Mouse (Mus musculus): ENCODE results near the gene Cox10. TPM values are rescaled to one million over a fixed set of nuclear protein-coding genes. Genes with fewer than 3 reads are reported as not detected.

Cox10 gene
- polyA plus RNA-seq, 1 experiment from 2014 or later = 12.4 TPM

DNA sequence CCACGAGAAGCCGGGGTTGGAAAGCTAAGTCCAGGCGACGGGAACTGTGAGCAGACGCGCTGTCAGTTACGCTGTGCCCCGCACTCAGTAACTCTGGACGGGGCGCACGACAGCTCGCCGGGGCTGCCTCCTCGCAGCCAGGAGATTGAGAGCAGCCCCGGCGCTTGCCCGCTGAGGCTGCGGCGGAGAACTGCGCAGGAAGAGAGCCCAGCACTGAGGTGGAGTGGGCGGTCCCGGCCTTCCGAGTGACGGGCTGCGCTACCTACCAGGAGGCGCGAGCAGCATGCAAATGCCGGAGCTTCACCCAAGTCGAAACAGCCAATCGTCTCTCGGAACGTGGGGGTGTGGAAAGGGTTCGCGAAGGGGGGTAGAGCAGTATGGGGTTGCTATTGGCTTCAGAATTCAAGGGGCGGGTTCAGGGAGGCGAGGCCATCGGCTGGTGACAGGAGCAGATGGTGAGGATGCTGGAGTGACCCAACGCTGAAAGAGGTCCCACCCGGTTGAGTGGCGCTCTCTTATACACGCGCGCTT, 157.1 kb downstream of the Cox10 start, which contains the start of gene Hs3st3b1:
Gene Hs3st3b1 (minus strand): TSS at position 200 of the 531 bp plus-strand sequence.
- H3K36me3 ChIP-seq = no peaks in the 10 kb centered on the region
- H3K4me2 ChIP-seq = peak within 1 kb of the TSS; percentile 60
- ATAC-seq (ENCODE audit: low read depth) = peak; percentile 88
- WGBS (ENCODE audit: insufficient replicate concordance) = under 1% methylated on average over 43 of the region's 43 CpGs
- H3K9ac ChIP-seq = peak within 1 kb of the TSS; percentile 73
- DNase-seq = peak; percentile 69
- peak within 1 kb of the TSS; percentile 64 for H3K4me3 ChIP-seq (replicated peaks)
- peaks cover 39% of the 10 kb centered on the region for H3K4me1 ChIP-seq (replicated peaks)
- peak within 1 kb of the TSS; percentile 65 for H3K27ac ChIP-seq
- H3K9me3 ChIP-seq (replicated peaks) = no peaks in the 10 kb centered on the region
- peaks cover 100% of the 10 kb centered on the region for H3K27me3 ChIP-seq

DNA sequence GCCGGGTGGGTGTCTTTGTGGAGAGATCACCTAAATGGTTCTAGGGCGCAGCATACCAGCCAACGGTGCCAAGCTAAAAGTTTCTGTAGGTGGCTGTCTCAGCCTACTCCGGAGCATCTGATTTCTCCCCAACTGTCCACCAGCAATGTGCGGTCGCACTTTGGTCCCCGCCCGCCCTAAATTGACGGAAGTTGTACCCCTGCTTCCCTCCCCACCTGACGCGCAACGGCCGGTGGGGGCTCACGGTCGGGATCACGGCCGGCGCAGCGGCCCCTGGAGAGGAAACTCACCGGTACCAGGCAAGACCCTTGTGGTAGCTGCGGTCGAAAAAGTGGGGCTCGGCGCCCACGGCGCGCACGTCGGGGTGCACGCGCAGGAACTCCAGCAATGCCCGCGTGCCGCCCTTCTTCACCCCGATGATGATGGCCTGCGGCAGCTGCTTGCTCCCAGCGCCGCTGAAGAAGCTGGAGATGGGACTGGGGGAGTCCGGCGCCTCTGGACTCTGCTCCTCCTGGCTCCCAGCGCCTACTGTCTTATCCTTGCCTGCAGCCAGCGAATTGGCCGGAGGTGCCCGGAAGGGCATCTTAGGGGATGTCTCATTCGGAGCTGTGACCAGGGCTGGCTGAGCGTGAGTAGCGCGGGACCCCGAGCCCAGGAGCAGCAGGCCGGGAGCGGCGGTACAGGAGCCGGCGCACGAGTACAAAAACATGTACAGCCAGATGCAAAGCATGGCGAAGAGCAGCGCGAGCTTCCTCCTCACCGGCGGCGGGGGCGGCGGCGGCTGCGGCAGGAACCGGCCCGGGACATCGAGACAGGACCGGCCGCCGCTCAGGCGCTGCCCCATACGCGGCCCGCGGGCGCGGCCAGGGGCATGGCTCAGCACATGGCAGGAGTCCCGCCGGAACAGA, 158.0 kb downstream of the Cox10 start:
- DNase-seq (no peak), ATAC-seq (ENCODE audit: low read depth) (no peak)
- H3K27ac ChIP-seq = peak overlapping the region; percentile 65
- peak overlapping the region; percentile 64 for H3K4me3 ChIP-seq (replicated peaks)
- H3K36me3 ChIP-seq = no peaks in the 10 kb centered on the region
- H3K27me3 ChIP-seq = peaks cover 97% of the 10 kb centered on the region
- peak overlapping the region; percentile 60 for H3K4me2 ChIP-seq
- peak overlapping the region; percentile 73 for H3K9ac ChIP-seq
- WGBS (ENCODE audit: insufficient replicate concordance) = under 1% methylated on average over 78 of the region's 80 CpGs
- peaks cover 44% of the 10 kb centered on the region for H3K4me1 ChIP-seq (replicated peaks)
- H3K9me3 ChIP-seq (replicated peaks) = no peaks in the 10 kb centered on the region

DNA sequence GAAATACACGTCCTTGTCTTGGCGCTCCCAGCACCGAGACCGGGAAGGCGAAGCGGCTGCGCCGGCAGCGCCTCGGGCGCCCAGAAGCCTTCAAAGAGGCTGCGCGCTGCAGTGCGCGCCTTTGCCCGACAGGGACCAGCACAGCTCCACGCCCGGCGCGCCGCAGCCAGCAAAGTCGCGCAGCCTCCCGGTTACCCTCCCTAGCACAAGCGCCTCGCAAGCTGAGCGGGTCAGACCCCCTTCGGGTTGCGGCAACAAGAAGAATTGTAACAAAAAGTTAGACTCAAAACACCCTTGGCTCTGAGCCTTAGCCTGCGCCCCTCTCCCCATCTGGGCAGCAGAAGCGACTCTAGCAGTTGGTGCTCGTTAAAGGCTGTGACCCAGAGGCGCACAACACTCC, 158.7 kb downstream of the Cox10 start:
- no peaks in the 10 kb centered on the region for H3K36me3 ChIP-seq
- peak overlapping the region; percentile 58; the same call in 1 of the 2 replicates for H3K27ac ChIP-seq
- H3K4me2 ChIP-seq = peak overlapping the region; percentile 60
- H3K27me3 ChIP-seq = peaks cover 93% of the 10 kb centered on the region
- peaks cover 42% of the 10 kb centered on the region for H3K4me1 ChIP-seq (replicated peaks)
- peak overlapping the region; percentile 64 for H3K4me3 ChIP-seq (replicated peaks)
- H3K9me3 ChIP-seq (replicated peaks) = no peaks in the 10 kb centered on the region
- peak overlapping the region; percentile 73 for H3K9ac ChIP-seq
- DNase-seq (peak; percentile 21), ATAC-seq (ENCODE audit: low read depth) (no peak)
- WGBS (ENCODE audit: insufficient replicate concordance) = under 1% methylated on average over 33 of the region's 33 CpGs

DNA sequence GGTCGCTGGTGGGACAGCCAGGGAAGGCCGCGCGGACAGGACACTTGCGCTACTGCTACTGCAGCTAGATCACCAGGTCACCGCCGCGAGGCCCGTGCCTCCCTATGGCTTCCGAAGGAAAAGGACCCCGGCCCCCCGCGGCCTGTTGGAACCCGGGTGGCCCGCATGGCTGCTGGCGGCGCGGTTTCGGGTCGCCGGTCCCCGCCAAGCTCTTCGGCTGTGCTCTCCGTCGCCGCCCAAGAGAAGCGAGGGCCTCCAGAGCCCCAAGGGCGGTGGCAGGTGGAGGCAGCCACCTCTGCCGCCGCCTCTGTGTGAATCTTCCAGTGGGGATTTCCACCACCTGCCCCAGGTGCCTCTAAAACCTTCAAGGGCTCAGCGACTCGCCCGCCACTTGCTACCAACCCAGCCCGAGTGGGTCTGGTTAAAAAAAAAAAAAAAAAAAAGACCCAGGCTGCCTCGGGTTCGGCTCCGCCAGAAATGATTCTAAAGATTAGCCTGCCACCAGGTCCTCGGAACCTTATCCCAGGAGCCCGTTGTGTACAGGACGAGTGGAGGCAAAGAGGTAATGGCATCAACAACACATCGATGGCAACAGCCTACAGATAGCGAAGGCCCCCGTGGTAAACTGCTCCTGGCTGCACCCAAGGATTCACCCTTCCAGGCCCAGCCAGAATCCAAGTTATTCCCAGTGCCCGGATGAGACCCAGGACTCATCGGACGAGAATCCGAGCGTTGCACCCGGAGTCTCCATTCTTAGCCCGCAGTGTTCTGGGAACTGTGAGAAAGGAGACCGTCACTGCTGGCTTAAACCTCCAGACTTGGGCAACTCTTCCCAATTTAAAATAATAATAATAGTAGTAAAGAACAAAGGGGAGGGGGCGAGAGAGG, 159.8 kb downstream of the Cox10 start:
- no peaks in the 10 kb centered on the region for H3K36me3 ChIP-seq
- H3K4me2 ChIP-seq = peak overlapping the region; percentile 60
- H3K4me3 ChIP-seq (replicated peaks) = peak overlapping the region; percentile 64
- peaks cover 88% of the 10 kb centered on the region for H3K27me3 ChIP-seq
- peaks cover 34% of the 10 kb centered on the region for H3K4me1 ChIP-seq (replicated peaks)
- H3K9ac ChIP-seq = peak overlapping the region; percentile 73
- WGBS (ENCODE audit: insufficient replicate concordance) = 4% methylated on average over 52 of the region's 52 CpGs
- peak overlapping the region; percentile 74 for H3K27ac ChIP-seq
- DNase-seq = no peak
- no peaks in the 10 kb centered on the region for H3K9me3 ChIP-seq (replicated peaks)
- ATAC-seq (ENCODE audit: low read depth) = no peak

DNA sequence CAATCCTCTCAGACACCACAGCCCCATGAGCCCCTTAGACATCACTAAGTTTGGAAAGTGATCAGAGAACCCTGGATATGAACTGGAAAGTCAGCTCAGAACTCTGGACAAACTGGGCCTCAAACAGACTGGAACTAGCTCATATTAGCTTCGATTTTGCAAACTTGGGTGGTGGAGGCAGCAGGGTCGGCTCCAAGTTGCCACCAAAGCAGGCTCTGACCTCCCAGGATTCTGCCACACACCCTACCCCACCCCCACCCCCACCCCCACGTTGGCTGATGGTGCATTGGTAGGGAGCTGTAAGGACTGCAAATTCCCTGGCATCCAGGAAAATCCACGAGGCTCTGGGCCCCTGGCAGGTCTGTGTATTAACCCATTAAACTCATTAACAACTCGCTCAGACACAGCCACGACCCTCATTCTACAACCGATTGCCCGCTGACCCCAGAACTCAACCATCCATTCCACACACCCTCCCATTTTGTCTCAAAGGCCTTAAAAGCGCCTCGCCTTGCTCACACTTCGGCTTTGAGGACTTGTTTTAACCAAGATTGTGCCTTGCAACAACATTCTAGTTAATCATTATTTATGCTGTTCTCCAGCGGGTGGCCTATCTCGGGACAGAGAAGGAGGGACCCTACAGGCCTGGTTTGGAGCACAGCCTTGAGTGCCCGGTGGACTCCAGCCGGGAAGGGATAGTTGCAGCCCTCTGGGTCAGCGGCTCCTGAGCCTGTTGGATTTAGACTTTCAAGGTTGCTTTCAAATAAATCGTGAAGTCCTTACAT, 160.8 kb downstream of the Cox10 start:
- WGBS (ENCODE audit: insufficient replicate concordance) = 24% methylated on average over 17 of the region's 17 CpGs
- peak overlapping the region; percentile 60 for H3K4me2 ChIP-seq
- H3K27me3 ChIP-seq = peaks cover 78% of the 10 kb centered on the region
- H3K9me3 ChIP-seq (replicated peaks) = no peaks in the 10 kb centered on the region
- ATAC-seq (ENCODE audit: low read depth) = 0 out of 2 replicates have a peak, but pooled peaks have one; percentile 18
- peak overlapping the region; percentile 73 for H3K9ac ChIP-seq
- no peak for DNase-seq
- peaks cover 36% of the 10 kb centered on the region for H3K4me1 ChIP-seq (replicated peaks)
- H3K36me3 ChIP-seq = no peaks in the 10 kb centered on the region
- peak overlapping the region; percentile 64 for H3K4me3 ChIP-seq (replicated peaks)
- peak overlapping the region; percentile 74 for H3K27ac ChIP-seq

DNA sequence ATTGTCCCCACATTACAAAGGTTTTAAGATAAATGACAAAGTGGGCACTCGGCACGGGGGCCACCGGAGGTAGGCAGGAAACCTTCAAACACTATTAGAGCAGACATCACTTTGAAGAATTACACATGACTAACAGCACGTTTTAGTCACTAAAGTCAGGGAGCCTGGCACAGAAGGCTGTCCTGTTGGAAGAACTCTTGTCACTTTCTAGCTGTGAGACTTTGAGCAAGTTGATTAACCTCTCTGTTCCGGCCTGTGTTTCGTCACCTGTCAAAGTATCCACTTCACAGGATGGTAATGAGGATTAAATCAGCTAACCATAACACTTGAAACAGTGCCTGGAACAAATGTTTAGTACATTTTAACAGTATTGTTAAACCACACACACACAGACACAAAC, 161.7 kb downstream of the Cox10 start:
- DNase-seq = no peak
- Histone ChIP-seq H3K9me3 (replicated peaks) (no peaks in the 10 kb centered on the region), H3K27me3 (peaks cover 69% of the 10 kb centered on the region), H3K4me3 (replicated peaks) (peak overlapping the region; percentile 15), H3K4me2 (peak overlapping the region; percentile 60), H3K27ac (peak overlapping the region; percentile 60), H3K9ac (peak overlapping the region; percentile 31; the same call in 1 of the 2 replicates), H3K36me3 (no peaks in the 10 kb centered on the region), H3K4me1 (replicated peaks) (peaks cover 31% of the 10 kb centered on the region)
- no peak for ATAC-seq (ENCODE audit: low read depth)
- 26% methylated on average over 6 of the region's 6 CpGs for WGBS (ENCODE audit: insufficient replicate concordance)

DNA sequence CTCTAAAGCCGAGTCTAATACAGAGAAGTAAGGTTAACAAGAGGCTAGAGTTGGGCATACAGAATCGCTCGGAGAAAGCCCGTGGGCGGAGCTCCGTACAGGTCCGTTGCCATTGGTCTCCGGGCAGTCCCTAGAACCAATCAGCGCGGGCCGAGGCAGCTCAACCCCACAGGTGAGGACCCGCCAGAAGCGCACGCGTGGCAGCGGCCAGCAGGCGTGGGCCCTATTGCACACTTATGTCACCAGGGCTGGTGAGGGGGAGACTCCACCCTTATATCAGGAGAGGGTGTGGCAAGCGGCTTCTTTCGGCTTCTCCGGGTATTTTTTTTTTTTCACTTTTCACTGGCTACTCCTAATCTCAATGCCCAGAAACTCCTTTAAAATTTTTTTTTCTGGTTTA, 164.9 kb downstream of the Cox10 start:
- Histone ChIP-seq H3K36me3 (no peaks in the 10 kb centered on the region), H3K9me3 (replicated peaks) (no peaks in the 10 kb centered on the region), H3K27ac (no peak overlapping the region), H3K4me2 (peak overlapping the region; percentile 55), H3K27me3 (peaks cover 37% of the 10 kb centered on the region), H3K9ac (0 out of 2 replicates have a peak overlapping the region, but pooled peaks have one; percentile 40), H3K4me3 (replicated peaks) (peak overlapping the region; percentile 34), H3K4me1 (replicated peaks) (peaks cover 45% of the 10 kb centered on the region)
- WGBS (ENCODE audit: insufficient replicate concordance) = 2% methylated on average over 20 of the region's 20 CpGs
- ATAC-seq (ENCODE audit: low read depth) (peak; percentile 81), DNase-seq (peak; percentile 53)

DNA sequence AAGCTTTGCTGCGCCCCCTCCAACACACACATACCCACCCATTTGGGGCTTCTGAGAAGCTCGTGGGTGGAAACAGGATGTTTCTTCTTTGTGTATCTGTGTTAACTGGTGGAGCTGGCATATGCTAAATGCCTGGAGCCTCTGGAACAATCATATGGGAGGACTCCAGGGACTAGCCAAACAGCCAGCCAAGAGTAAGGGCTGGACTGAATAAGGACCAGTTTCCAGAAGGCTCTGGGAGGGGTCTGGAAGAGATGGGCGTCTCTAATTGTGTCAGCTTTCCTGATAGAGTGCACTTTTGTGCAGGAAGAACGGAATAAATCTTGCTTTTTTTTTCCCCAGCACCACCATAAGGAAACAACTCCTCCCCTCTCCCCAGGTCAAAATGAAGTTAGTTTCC, 165.3 kb downstream of the Cox10 start:
- peak overlapping the region; percentile 55 for H3K4me2 ChIP-seq
- peaks cover 45% of the 10 kb centered on the region for H3K4me1 ChIP-seq (replicated peaks)
- ATAC-seq (ENCODE audit: low read depth) (no peak), DNase-seq (no peak)
- H3K27me3 ChIP-seq = peaks cover 33% of the 10 kb centered on the region
- H3K4me3 ChIP-seq (replicated peaks) = peak overlapping the region; percentile 34; the same call in 1 of the 2 replicates
- no peaks in the 10 kb centered on the region for H3K36me3 ChIP-seq
- H3K9ac ChIP-seq = no peak overlapping the region
- H3K9me3 ChIP-seq (replicated peaks) = no peaks in the 10 kb centered on the region
- 33% methylated on average over 4 of the region's 4 CpGs for whole genome bisulfite sequencing (ENCODE audit: insufficient replicate concordance)
- H3K27ac ChIP-seq = no peak overlapping the region
